Mouse (Mus musculus): ENCODE measurements around the gene Slc16a14.

GRCm38 (mm10) chr1:84864645-84865044, 70.3 kb downstream of the Slc16a14 start:
- no peak for TF ChIP-seq CTCF (IDR thresholded peaks at IDR 0.05; ENCODE audit: extremely low read depth, insufficient read depth, low read length)
- TF ChIP-seq POLR2A (IDR thresholded peaks at IDR 0.05; ENCODE audit: extremely low read depth, insufficient read depth, low read length): no peak

Measured in cortical plate, adult 2 months (tissue).